In genomic region chr15:83642518-83642917, GRCm38 (mm10) we compare ENCODE assay signal across 16 mouse cellular contexts.
"Had no signal": no experiment of that assay in that cellular context is flagged by ENCODE, and none has a peak within 500 bp of the region (broad histone marks: within the 10 kb centered on the region; RNA-seq: fewer than 3 reads in every experiment).

No protein-coding gene starts in this region.

- DNase-seq: heart, postnatal 10 days; heart, postnatal 14 days; heart, postnatal 36 days; heart, postnatal 4 days; kidney, adult 11 months; kidney, adult 18-20 months; kidney, adult 2 months; kidney, adult 8-10 months; kidney, adult 9 months; kidney, postnatal 10 days; kidney, postnatal 14 days; kidney, postnatal 25 days; kidney, postnatal 36 days; kidney, postnatal 4 days; layer of hippocampus, adult 9-11 months; layer of hippocampus, postnatal 36 days had no signal
